Mouse (Mus musculus): ENCODE data around the gene Ankrd33. TPM values are rescaled to one million over a fixed set of nuclear protein-coding genes. Genes with fewer than 3 reads are reported as not detected.
"Not testable (repeated sequence)": the region's sequence is repeated elsewhere in the genome, so short reads cannot be mapped to it uniquely, and the experiment has no call there.

The Ankrd33 gene
- total RNA-seq, 4 experiments from 2014 or later, result 0.25 TPM; not detected in 3

- DNase-seq (ENCODE audit: low spot score in 2 of 2), result no peak
These were observed 29.1 kb upstream of the Ankrd33 start for GRCm38 (mm10) chr15:101086451-101086850.

GRCm38 (mm10) chr15:101086956-101087355 lies 28.6 kb upstream of the Ankrd33 start:
- no peak for DNase-seq (ENCODE audit: low spot score in 2 of 2)

- DNase-seq (ENCODE audit: low spot score in 2 of 2), result no peak
These were observed 27.3 kb upstream of the Ankrd33 start for GRCm38 (mm10) chr15:101088291-101088690.

- DNase-seq (ENCODE audit: low spot score in 2 of 2), result no peak
These were observed 24.0 kb upstream of the Ankrd33 start for GRCm38 (mm10) chr15:101091551-101091950.

GRCm38 (mm10) chr15:101092121-101092828 lies 23.3 kb upstream of the Ankrd33 start:
- no peak for DNase-seq (ENCODE audit: low spot score in 2 of 2)

GRCm38 (mm10) chr15:101092829-101093648 lies 22.5 kb upstream of the Ankrd33 start:
- peak; percentile 48 to 70 for DNase-seq (ENCODE audit: low spot score in 2 of 2)

- DNase-seq (ENCODE audit: low spot score in 2 of 2), result no peak
These were observed 21.6 kb upstream of the Ankrd33 start for GRCm38 (mm10) chr15:101093988-101094387.

GRCm38 (mm10) chr15:101094979-101095378 lies 20.6 kb upstream of the Ankrd33 start:
- no peak for DNase-seq (ENCODE audit: low spot score in 2 of 2)

GRCm38 (mm10) chr15:101095392-101095791 lies 20.2 kb upstream of the Ankrd33 start:
- no peak for DNase-seq (ENCODE audit: low spot score in 2 of 2)

- DNase-seq (ENCODE audit: low spot score in 2 of 2), result no peak
These were observed 17.4 kb upstream of the Ankrd33 start for GRCm38 (mm10) chr15:101097985-101098651.

- DNase-seq (ENCODE audit: low spot score in 2 of 2), result no peak
These were observed 14.6 kb upstream of the Ankrd33 start for GRCm38 (mm10) chr15:101100996-101101395.

- DNase-seq (ENCODE audit: low spot score in 2 of 2), result no peak
These were observed 11.8 kb upstream of the Ankrd33 start for GRCm38 (mm10) chr15:101103605-101104304.

- peak; percentile 49 to 66 for DNase-seq (ENCODE audit: low spot score in 2 of 2)
These were observed 10.0 kb upstream of the Ankrd33 start for GRCm38 (mm10) chr15:101105496-101105994.

- peak in 1 of 2 experiments; percentile 19 for DNase-seq (ENCODE audit: low spot score in 2 of 2)
These were observed 9.5 kb upstream of the Ankrd33 start for GRCm38 (mm10) chr15:101106011-101106410.

GRCm38 (mm10) chr15:101107906-101108671 lies 7.5 kb upstream of the Ankrd33 start:
- DNase-seq (ENCODE audit: low spot score in 2 of 2), result no peak

GRCm38 (mm10) chr15:101113176-101113575 lies 2.4 kb upstream of the Ankrd33 start:
- DNase-seq (ENCODE audit: low spot score in 2 of 2), result no peak

GRCm38 (mm10) chr15:101113778-101114177 lies 1.8 kb upstream of the Ankrd33 start:
- not testable (repeated sequence) for DNase-seq (ENCODE audit: low spot score in 2 of 2)

GRCm38 (mm10) chr15:101118399-101119125 lies 3.0 kb downstream of the Ankrd33 start:
- no peak for DNase-seq (ENCODE audit: low spot score in 2 of 2)

GRCm38 (mm10) chr15:101121411-101122289 lies 6.1 kb downstream of the Ankrd33 start:
- no peak for DNase-seq (ENCODE audit: low spot score in 2 of 2)

All from layer of hippocampus, adult 8-10 months (tissue).